ENCODE assay signal across 8 mouse cellular contexts in the genomic region with DNA sequence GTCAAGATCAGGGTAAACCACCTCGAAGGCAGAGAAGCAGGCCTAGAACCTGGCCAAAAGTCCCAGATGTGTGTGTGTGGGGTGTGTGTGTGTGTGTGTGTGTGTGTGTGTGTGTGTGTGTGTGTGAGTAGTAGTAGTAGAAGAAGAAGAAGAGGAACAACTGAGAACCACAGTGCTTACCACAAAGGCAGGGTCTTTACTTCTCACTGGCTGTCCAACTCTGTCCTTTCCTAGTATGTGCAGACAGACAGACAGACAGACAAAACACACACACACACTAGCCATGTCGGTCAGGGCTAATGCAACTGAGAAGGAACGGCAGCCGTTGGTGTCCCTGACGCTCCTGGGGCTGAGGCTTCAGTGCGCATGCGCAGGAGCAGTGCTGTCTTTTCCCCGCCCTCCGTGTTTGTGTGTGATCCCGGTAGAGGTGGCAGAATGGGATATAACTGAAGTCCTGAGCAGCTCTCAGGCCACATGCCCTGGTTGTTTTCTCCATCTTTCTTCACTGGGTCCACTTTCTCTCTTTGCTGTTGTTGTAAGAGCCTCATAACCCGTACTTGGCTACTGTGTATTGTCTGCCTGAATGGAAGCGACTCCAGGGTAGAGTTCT.
DNase-seq lines count a peak whose midpoint lies in the region; ATAC-seq lines count a peak whose summit lies in the region.

No protein-coding gene starts in this region.

- DNase-seq in embryo, embryonic 11 days, result peak; percentile 60
- no peak for DNase-seq in embryo, embryonic 9.5 days (ENCODE audit: extremely low spot score)
- peak; percentile 87 to 90 for DNase-seq in cerebellum, adult 18-20 months
- peak; percentile 64 for DNase-seq in liver, embryonic 13.5 days
- DNase-seq in thymus, postnatal 36 days, result peak; percentile 47 to 52

- H3K4me2 ChIP-seq in intestine, embryonic 16.5 days (ENCODE audit: low read depth, low read length), result no peak overlapping the region
- peak overlapping the region; percentile 34 for H3K4me2 ChIP-seq in liver, embryonic 13.5 days
- peak overlapping the region; percentile 37 for H3K4me2 ChIP-seq in neural tube, embryonic 12.5 days (replicated peaks)

- no peak overlapping the region for H3K9ac ChIP-seq in intestine, embryonic 16.5 days (ENCODE audit: low read depth, low read length)
- H3K9ac ChIP-seq in liver, embryonic 13.5 days, result no peak overlapping the region
- H3K9ac ChIP-seq in neural tube, embryonic 12.5 days, result no peak overlapping the region

- no peaks in the 10 kb centered on the region for H3K27me3 ChIP-seq in intestine, embryonic 16.5 days (replicated peaks; ENCODE audit: control insufficient read depth, insufficient read depth, low read length)
- H3K27me3 ChIP-seq in liver, embryonic 13.5 days, result no peaks in the 10 kb centered on the region
- H3K27me3 ChIP-seq in neural tube, embryonic 12.5 days (replicated peaks), result no peaks in the 10 kb centered on the region

- 73% methylated on average over 12 of the region's 12 CpGs for WGBS in intestine, embryonic 16.5 days
- 45% methylated on average over 12 of the region's 12 CpGs for WGBS in liver, embryonic 13.5 days (ENCODE audit: insufficient replicate concordance)
- 59% methylated on average over 12 of the region's 12 CpGs for WGBS in neural tube, embryonic 12.5 days

- H3K9me3 ChIP-seq in intestine, embryonic 16.5 days (ENCODE audit: control insufficient read depth, low read length), result no peaks in the 10 kb centered on the region
- no peaks in the 10 kb centered on the region for H3K9me3 ChIP-seq in liver, embryonic 13.5 days (replicated peaks)
- no peaks in the 10 kb centered on the region for H3K9me3 ChIP-seq in neural tube, embryonic 12.5 days

- H3K4me1 ChIP-seq in intestine, embryonic 16.5 days (ENCODE audit: control insufficient read depth, insufficient read depth, low read length), result 0 out of 2 replicates have a peak, but pooled peaks cover 6% of the 10 kb centered on the region
- H3K4me1 ChIP-seq in liver, embryonic 13.5 days (replicated peaks), result peaks cover 6% of the 10 kb centered on the region; the same call in 1 of the 2 replicates
- H3K4me1 ChIP-seq in neural tube, embryonic 12.5 days, result peaks cover 49% of the 10 kb centered on the region

- ATAC-seq in granulocyte monocyte progenitor cell, adult 5-6 weeks (replicated peaks; ENCODE audit: poor library complexity, severe bottlenecking), result peak; percentile 66
- ATAC-seq in intestine, embryonic 16.5 days, result no peak
- ATAC-seq in liver, embryonic 13.5 days (ENCODE audit: low read depth), result peak; percentile 59
- ATAC-seq in neural tube, embryonic 12.5 days (ENCODE audit: low FRiP score, low read depth), result no peak

- H3K4me3 ChIP-seq in intestine, embryonic 16.5 days (ENCODE audit: low read length), result 0 out of 2 replicates have a peak overlapping the region, but pooled peaks have one; percentile 9
- no peak overlapping the region; the same call in 1 of the 2 replicates for H3K4me3 ChIP-seq in liver, embryonic 13.5 days (replicated peaks)
- H3K4me3 ChIP-seq in neural tube, embryonic 12.5 days, result no peak overlapping the region

- no peak overlapping the region for H3K27ac ChIP-seq in intestine, embryonic 16.5 days (ENCODE audit: low read length)
- H3K27ac ChIP-seq in liver, embryonic 13.5 days, result no peak overlapping the region
- no peak overlapping the region for H3K27ac ChIP-seq in neural tube, embryonic 12.5 days

- H3K36me3 ChIP-seq in intestine, embryonic 16.5 days (ENCODE audit: control insufficient read depth, insufficient read depth, low read length), result no peaks in the 10 kb centered on the region
- no peaks in the 10 kb centered on the region for H3K36me3 ChIP-seq in liver, embryonic 13.5 days
- no peaks in the 10 kb centered on the region for H3K36me3 ChIP-seq in neural tube, embryonic 12.5 days

Comparison
In these comparisons a context has a peak if more than half of its experiments do, and no peak if none do; other contexts are left out.
1. ATAC-seq: peak in granulocyte monocyte progenitor cell, adult 5-6 weeks (single experiment) and liver, embryonic 13.5 days (single experiment); none in intestine, embryonic 16.5 days (single experiment) and neural tube, embryonic 12.5 days (single experiment).